Mouse (Mus musculus) testis, postnatal 10 days (tissue): ENCODE results near the gene Msantd2.

Experiments
- DNase-seq: peaks from one replicate; pipeline ENCODE4 v3.0.0; 2021; ENCODE audit warnings: low spot score

Msantd2 gene

DNA sequence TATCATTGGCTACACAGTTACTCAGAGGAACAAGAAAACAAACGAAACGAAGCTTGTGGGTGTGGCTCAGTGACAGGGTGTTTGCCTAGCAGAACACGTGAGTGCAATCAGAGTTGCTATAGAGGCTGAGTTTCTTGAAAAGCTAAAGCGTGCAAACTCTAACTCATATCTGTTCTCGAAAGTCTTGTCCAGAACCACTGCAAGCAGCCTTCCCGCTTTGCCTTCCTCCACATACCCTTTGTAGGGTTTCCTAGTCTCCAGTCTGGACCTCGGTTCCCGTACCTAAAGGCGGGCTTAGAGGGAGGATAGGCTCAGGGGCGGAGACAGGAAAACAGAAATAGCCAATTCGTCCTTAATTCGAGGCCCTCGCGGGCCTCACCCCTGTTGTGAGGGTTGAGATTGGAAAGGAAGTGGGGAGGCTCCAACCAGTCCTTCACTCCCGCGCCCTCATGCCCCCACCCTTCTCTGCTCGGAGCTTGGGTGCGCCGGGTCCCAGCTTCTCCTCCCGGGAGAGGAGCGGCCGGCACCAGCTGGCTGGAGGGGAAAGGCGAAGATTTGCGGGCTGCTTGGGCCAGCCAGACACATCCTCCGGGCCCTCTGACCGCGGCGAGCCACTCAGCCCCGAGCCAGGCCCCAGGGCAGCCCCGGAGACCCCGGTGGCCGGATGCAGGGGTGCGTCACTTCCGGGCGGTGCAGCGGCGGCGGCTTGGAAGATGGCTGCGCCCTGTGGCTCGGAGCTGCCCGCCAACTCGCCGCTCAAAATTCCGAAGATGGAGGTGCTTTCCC is at the start of gene Msantd2:
Gene Msantd2 (plus strand): TSS at position 709 of the 786 bp plus-strand sequence.
- peak; percentile 93 for DNase-seq

GRCm38 (mm10) chr9:37452401-37452800 is 36.7 kb upstream of the Msantd2 start:
- peak; percentile 20 for DNase-seq

DNA sequence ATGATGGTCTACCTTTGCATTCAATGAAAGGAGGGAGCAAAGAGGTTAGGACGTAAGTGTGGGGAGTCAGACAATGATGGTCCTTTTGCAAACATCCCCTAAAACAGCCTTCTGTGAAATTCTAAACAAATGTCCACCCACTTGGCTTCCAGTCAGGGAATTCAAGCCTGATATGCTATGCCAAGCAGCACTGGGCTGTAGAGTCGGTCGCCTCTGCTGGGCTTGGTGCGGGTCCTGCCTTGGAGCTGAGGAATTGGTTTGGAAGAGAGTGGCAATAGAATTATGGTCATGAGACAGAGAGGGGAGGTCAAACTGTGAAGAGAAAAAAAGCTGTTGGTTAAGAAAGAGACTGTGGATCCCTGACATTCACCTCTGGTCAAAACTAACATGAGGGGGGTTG is 35.8 kb upstream of the Msantd2 start:
- no peak for DNase-seq

DNA sequence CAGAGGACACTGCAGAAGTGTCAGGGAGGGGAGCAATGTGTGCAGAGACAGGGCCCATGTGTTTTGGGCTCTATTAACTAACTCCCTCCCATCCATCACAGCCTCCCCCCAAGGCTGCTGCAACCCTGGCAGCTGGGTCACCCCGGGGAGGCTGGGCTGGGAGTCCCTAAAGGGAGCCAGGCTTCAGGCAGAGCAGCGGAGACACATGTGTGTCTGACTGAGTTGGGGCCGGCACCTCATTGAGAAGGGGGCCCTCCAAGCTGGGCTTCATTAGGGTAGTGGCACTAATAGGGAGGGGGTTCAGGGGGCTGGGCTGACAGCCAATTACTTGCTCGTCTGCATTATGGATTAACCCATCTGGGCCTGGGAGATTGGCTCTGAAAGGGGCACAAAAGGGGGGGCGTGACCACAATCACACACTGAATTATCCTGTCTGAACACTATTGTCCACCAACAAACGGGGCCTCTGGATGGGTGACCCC is 35.1 kb upstream of the Msantd2 start:
- DNase-seq, result peak; percentile 44

DNA sequence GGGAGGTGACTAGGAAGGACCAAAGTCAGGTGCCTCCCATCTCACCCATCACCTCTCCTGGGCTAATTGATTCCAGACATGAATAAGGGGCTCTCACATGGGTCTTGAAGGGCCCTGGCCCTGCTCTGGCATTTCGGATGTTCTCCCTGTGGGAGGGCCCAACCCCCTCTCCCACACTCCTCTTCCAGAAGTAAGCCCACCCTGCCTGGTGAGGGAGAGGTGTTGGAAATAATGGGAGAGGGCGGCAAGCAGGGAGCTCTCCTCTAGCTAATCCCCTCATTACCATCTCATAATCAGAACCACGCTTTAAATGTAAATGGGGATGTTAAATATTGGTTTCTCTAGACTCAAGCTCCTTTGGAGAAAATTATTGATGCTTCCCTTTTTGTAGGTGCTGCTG is 34.1 kb upstream of the Msantd2 start:
- DNase-seq, result no peak

GRCm38 (mm10) chr9:37455868-37456267 is 33.3 kb upstream of the Msantd2 start:
- DNase-seq, result no peak

DNA sequence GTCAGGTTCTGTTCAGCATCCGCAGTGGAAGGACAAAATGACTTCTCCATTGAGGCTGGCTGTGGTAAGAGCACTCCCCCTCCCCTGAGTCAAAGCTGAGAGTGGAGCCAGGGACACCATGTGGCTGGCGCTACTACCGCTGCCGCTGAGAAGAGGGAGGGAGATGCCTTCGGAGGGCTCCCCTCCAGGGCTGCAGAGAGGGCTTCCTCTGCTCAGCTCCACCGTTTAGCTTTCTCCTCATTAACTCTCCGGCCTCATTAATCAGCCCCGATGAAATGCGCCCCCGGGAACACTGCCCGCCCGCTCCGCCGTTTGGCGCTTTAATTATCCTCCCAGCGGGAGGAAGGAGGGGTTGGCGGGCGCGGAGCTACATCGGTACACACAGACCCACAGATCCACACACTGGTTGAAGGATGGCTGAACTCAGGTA is 32.6 kb upstream of the Msantd2 start:
- DNase-seq, result peak; percentile 43

- DNase-seq, result no peak
Measured at GRCm38 (mm10) chr9:37457151-37457550, 32.0 kb upstream of the Msantd2 start.

- DNase-seq, result no peak
Measured at GRCm38 (mm10) chr9:37459665-37460042, 29.5 kb upstream of the Msantd2 start.

DNA sequence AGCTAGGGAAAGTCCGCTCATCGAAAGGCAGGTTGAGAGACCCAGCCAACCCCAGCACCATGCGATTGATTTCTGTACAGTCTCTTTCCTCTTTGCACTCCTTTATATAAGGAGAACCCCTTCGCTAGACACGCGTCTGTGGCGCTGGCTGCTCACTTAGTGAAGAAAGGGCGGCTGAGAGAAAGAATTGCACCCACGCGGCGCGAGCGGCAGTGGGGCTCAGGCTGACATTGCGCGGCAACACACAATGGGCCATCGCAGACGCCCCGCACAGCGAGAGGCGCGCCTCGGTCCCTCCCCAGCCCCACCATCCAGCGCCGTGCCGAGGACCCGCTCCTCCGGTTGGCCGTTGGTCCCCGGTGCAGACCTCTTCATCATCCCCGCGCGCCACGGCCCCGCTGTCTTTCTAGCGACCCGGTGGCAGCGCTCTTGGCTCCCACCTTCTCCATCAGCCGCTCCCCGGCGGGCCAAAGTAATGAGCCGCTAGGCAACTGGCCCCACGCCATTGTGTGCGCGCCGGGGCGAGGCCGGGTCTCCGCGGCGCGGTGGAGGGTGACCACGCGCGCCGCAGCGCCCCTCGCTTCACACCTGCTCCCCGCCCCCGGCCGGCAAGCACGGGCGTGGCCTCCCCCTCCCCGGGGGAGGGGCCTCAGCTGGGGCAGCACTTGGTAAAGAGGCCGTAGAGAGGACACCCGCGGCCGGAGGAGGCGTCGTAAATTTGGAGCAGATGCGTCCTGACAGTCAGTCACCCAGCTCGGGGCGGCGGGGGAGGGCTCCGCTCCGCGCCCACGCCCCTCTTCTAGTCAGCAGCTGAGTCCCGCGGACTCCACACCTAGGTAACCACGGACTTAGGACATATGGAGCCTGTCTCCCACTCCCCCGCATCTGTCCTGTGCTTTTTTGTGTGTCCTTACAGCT is 28.8 kb upstream of the Msantd2 start:
- DNase-seq, result peak; percentile 59

DNA sequence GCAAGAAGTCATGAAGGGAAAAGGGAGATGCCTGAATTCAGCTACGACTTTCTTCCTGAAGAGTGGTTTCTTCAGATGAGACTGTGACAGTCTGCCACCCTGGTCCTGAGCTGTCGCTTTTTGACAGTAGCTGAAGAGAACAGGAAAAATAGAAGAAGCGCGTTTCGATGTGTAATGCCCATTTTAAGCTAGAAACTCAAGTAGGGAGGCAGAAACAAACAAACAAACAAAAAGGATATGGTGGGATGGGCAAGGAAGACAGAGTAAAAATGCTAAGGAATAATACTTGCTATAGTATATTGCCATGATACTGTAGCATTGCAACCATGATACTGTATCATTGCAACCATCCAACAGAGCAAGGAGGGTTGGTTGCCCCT is 28.2 kb upstream of the Msantd2 start:
- no peak for DNase-seq

- no peak for DNase-seq
Measured at GRCm38 (mm10) chr9:37461571-37461970, 27.5 kb upstream of the Msantd2 start.

GRCm38 (mm10) chr9:37462764-37463163 is 26.4 kb upstream of the Msantd2 start:
- peak; percentile 66 for DNase-seq

GRCm38 (mm10) chr9:37473611-37474125 is 15.5 kb upstream of the Msantd2 start:
- no peak for DNase-seq

DNA sequence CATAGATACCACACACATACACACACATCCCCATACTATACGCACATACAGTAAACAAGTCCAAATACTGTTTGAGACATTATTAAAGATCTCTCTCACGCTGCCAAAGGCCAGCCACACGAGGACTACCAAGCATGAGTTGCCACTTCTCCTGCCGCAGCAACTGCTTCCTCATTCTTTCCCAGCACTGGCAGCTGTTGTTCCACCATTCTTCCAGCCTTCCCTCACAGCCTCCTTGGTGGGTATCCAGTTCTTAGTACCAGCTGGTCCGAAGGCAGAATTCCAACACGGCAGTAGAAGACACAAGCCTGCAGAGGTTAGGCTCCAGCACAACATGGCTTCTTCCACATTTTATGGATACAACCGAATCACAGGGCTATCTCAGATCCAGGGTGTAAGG is 14.2 kb upstream of the Msantd2 start:
- no peak for DNase-seq

DNA sequence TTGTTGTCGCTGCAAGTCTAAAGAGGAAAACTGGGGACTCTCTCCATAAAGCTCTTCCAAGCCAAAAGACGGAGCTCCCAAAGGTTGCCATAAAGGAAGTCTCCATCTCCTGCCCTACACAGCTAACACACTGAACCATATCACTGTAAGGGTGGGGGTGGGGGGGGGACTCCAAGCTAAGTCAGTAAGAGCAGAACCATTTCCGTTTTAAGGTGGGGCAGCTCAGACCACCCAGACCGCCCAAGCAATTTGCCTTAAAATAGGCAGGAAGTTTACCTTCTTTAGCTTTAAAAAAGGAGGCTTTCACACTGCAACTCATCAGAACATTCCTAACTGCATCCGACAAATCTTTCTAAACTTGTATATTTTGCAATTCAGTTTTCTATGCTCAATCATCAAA is 4.0 kb upstream of the Msantd2 start:
- DNase-seq, result no peak

- DNase-seq, result no peak
Measured at GRCm38 (mm10) chr9:37488041-37488440, 1.1 kb upstream of the Msantd2 start.

- DNase-seq, result peak; percentile 72
Measured at GRCm38 (mm10) chr9:37489446-37490120, 464 bp downstream of the Msantd2 start.

- no peak for DNase-seq
Measured at GRCm38 (mm10) chr9:37495761-37496160, 6.6 kb downstream of the Msantd2 start.

DNA sequence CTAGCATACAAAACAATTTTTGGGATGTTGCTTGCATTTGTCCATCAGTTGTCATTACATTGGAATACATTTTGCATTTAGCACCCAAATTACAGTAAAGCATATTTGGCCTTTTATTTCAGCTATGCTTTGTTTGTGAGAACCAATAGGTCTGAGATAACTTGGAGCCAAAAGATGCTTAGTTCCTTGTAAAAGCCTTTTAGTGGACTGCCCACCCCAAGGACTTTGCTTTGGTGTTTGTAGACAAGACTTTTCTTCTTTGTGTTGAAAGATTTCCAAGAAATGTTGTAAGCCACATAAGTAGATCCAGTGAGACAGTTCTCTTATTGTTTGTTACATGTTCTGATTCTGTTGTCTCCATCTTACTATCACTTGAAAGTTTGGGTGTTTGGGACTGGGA is 7.2 kb downstream of the Msantd2 start:
- DNase-seq, result no peak

DNA sequence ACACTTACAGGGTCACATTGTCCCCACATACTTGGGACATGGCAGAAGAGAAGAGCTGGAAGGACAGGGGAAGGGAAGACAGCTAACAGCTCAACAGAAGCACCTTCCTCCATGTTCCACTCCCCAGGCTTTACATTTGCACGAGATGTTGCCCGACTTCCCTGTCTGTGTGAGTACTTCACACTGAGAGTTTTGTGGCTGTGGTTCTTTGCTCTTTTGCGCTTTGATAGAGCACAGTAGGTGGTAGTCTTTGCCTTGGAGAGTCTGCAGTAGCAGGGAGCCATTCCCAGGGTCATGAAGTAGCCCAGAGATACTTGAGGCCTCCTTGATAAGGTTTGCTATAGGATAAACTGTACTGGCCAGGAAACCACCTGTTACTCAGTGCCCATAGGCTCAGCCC is 11.1 kb downstream of the Msantd2 start:
- no peak for DNase-seq

- no peak for DNase-seq
Measured at GRCm38 (mm10) chr9:37501170-37501569, 12.1 kb downstream of the Msantd2 start.
